Mouse (Mus musculus): ENCODE measurements around the gene Runx2. TPM values are rescaled to one million over a fixed set of nuclear protein-coding genes. Genes with fewer than 3 reads are reported as not detected.

Runx2 gene
- polyA plus RNA-seq, 1 experiment from 2014 or later: 0.52 TPM

DNA sequence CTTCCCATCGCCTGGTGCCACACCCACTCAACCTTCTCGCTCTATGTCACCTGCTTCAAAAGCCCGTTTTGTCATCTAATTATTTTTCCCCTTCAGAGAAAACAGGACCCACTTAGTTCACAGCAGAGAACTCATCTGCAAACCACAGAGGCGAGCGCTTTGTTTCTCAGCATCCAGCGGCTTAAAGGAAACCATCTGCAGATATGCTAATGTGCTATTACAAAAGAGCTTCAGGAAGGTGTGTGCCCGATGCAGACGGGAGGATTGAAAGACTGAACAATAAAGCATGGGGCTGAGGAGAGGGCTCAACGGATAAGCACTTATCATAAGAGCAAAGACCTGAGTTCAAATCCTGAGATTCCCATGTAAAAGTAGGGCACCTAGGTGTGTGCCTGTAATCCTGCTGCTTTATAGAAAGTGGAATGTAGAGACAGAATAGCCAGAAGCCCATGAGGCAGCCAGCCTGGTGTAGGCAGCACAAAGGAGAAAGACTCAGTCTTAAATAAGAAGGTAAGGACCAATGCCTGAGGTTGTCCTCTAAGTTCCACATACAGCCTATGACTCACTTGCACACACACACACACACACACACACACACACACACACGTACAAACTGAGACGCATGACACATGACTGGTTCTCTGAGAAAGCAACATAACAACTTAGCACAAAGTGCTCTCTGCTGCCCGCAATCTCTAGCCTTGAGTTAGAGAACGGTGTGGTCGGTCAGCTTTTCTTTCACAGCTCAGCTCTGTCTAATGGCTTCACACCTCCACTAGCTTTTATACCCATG lies 111.9 kb downstream of the Runx2 start:
- Histone ChIP-seq H3K27me3 (replicated peaks) (no peaks in the 10 kb centered on the region), H3K4me2 (replicated peaks) (no peak overlapping the region), H3K9me3 (no peaks in the 10 kb centered on the region), H3K4me1 (no peaks in the 10 kb centered on the region), H3K9ac (no peak overlapping the region), H3K27ac (no peak overlapping the region), H3K4me3 (no peak overlapping the region), H3K36me3 (no peaks in the 10 kb centered on the region)
- no peak for ATAC-seq (ENCODE audit: low FRiP score, low read depth)
- 57% methylated on average over 14 of the region's 14 CpGs for WGBS

DNA sequence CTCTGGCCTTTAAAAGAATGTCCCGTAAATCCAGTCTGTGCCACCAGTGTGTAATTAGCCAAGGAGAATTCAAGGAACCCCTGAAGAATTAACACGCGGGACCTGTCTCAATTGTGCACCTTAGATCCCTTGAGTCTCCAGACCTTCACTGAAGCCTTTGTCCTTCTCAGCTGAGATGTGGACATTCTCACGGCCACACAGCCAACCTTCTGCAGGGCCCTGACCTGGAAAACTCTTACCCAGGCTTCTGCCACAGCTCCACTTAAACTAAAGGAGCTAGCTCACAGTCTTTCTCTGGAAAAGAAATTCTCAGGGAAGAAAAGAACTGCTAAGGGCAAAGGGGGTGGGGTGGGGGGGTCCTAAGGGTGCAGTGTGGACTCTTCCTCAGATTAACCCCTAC lies 113.1 kb downstream of the Runx2 start:
- Histone ChIP-seq H3K9ac (no peak overlapping the region), H3K4me3 (no peak overlapping the region), H3K9me3 (no peaks in the 10 kb centered on the region), H3K27me3 (replicated peaks) (no peaks in the 10 kb centered on the region), H3K4me2 (replicated peaks) (no peak overlapping the region), H3K27ac (no peak overlapping the region), H3K36me3 (no peaks in the 10 kb centered on the region), H3K4me1 (no peaks in the 10 kb centered on the region)
- ATAC-seq (ENCODE audit: low FRiP score, low read depth): no peak
- WGBS: 87% methylated on average over 4 of the region's 4 CpGs

DNA sequence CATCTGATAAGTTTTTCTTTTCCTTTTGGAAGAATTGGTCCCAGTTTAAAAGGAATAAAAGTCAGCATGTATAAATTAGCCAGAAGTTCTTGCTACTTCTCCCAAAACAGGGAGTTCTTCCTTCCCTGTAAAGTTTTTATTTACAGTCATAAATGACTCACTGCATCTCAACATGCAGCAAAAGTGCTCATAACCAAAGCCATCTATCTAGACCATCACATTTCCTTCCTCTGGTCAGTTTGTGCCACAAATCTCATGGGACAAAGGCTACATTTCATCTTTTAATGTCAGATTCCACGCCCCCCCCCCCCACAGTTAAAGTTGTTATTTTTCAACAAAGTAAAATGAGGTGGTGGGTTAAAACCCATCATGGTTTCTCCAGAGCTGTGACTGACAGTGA lies 114.3 kb downstream of the Runx2 start:
- 71% methylated on average over 1 of the region's 1 CpGs for WGBS

DNA sequence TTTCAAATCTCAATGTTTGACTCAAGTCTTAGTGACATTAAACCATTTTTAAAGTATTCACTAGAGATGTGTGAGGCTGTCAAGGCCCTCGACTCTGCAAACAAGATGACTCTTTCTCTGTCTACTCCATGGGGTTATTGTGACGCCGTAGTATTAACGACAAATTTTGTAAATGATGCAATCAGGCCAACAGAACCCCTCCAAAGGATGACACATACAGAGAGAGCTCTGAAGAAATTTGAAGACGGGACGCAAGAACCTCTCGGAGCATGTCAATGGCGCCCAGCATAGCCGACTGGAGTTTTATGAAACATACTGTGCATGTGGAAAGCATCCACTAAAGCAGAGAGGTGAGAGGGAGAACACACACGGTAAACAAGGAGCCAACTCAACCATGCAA lies 117.5 kb downstream of the Runx2 start:
- H3K27ac ChIP-seq: no peak overlapping the region
- 90% methylated on average over 10 of the region's 10 CpGs for WGBS

More for the DNA sequence above, 114.3 kb downstream of the Runx2 start:
- Histone ChIP-seq H3K9me3 (no peaks in the 10 kb centered on the region), H3K9ac (no peak overlapping the region), H3K27me3 (replicated peaks) (no peaks in the 10 kb centered on the region), H3K4me2 (replicated peaks) (no peak overlapping the region), H3K36me3 (no peaks in the 10 kb centered on the region), H3K27ac (no peak overlapping the region), H3K4me1 (no peaks in the 10 kb centered on the region), H3K4me3 (no peak overlapping the region)
- no peak for ATAC-seq (ENCODE audit: low FRiP score, low read depth)

DNA sequence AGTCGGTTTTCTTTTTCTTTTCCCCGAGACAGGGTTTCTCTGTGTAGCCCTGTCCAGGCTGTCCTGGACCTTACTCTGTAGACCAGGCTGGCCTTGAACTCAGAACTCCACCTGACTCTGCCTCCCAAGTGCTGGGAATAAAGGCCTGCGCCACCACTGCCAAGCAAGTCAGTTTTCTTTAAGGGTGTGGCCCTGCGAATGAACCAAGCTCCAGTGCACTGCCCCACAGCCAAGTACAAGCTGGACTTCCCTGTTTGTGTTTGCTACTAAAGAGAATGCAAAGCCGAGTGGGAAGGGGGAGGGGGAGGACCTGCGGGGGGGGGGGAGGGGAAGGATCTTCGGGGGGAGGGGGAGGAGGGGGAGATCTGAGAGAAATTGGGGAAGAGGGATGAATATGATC lies 121.0 kb downstream of the Runx2 start:
- no peaks in the 10 kb centered on the region for H3K4me1 ChIP-seq
- WGBS: 76% methylated on average over 7 of the region's 7 CpGs
- ATAC-seq (ENCODE audit: low FRiP score, low read depth): no peak
- H3K9me3 ChIP-seq: no peaks in the 10 kb centered on the region
- H3K9ac ChIP-seq: no peak overlapping the region
- no peak overlapping the region for H3K27ac ChIP-seq
- no peaks in the 10 kb centered on the region for H3K36me3 ChIP-seq
- H3K4me2 ChIP-seq (replicated peaks): no peak overlapping the region
- no peak overlapping the region for H3K4me3 ChIP-seq
- no peaks in the 10 kb centered on the region for H3K27me3 ChIP-seq (replicated peaks)

More for the DNA sequence above, 117.5 kb downstream of the Runx2 start:
- H3K4me1 ChIP-seq: no peaks in the 10 kb centered on the region
- H3K9ac ChIP-seq: no peak overlapping the region
- H3K9me3 ChIP-seq: no peaks in the 10 kb centered on the region
- no peak overlapping the region for H3K4me3 ChIP-seq
- H3K27me3 ChIP-seq (replicated peaks): no peaks in the 10 kb centered on the region
- H3K4me2 ChIP-seq (replicated peaks): no peak overlapping the region
- no peak for ATAC-seq (ENCODE audit: low FRiP score, low read depth)
- no peaks in the 10 kb centered on the region for H3K36me3 ChIP-seq

DNA sequence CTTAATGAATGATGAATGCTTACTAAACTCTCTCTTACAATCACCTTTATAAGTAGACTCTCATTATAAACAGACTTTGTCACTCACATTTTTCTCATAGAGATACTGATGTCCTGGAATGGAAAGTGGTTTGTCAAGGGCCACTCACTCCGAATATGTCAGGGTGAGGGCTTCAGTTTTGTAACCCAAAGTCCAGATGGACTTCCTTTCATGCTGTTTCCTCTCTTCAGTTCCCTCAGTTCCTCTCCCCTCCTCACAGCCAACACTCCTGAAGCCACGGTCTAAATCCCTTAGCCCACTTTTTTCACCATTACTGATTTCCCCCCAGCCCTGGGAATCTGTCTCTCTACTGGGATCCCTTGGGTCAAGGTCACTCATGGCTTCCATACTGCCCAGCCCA lies 123.1 kb downstream of the Runx2 start:
- Histone ChIP-seq H3K4me3 (no peak overlapping the region), H3K4me2 (replicated peaks) (no peak overlapping the region), H3K36me3 (no peaks in the 10 kb centered on the region), H3K9ac (no peak overlapping the region), H3K9me3 (no peaks in the 10 kb centered on the region), H3K27me3 (replicated peaks) (no peaks in the 10 kb centered on the region), H3K27ac (no peak overlapping the region), H3K4me1 (no peaks in the 10 kb centered on the region)
- ATAC-seq (ENCODE audit: low FRiP score, low read depth): no peak
- 82% methylated on average over 2 of the region's 2 CpGs for WGBS

DNA sequence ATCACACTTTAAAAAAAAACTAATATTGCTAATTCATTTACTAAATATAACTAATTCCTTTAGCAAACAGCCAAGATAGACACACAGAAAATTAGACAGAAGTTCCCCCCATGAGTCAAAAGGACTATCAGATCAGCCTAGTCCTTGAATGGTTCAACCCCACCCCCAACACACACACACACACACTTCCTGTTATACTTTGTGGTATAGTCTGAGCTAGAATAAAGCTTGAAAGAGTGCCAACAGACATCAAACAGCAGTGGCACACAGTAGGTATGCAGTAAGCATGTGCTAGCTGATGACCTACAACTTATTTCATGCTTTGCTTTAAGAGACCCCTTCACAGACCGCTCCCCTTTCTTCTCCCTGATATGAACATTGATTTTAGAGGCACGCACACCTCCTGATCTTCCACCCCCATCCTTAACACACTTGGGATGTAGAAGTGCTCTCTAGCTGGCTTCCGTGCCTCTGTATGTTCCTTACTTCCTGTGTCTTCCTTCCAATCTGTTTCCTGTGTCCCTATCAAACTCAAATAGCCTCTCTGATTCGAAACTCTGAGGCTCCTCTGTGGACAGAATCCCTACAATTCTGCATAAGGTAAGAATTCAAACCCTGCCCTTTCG lies 124.1 kb downstream of the Runx2 start:
- 85% methylated on average over 5 of the region's 5 CpGs for WGBS
- no peaks in the 10 kb centered on the region for H3K27me3 ChIP-seq (replicated peaks)

DNA sequence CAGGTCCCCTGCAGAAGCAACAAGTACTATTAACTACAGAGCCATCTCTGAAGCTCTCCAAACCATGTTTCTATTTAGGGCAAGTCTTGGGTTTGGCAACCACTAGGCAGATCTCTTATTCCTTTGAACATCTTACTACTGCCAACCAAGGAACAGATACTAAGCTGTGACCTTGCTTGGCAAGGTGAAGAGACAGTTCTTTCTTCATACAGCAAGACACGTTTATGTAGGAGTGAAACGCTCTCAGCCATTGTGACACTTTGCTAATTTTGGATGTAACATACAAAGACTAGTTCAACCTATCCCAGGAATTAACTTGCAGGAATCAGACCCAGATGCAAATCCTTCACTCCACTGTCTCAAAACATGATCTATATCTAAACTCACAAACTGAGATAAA lies 126.3 kb downstream of the Runx2 start:
- H3K9me3 ChIP-seq: no peaks in the 10 kb centered on the region
- no peak overlapping the region for H3K27ac ChIP-seq
- H3K4me1 ChIP-seq: peaks cover 3% of the 10 kb centered on the region; the same call in 1 of the 2 replicates
- no peak overlapping the region for H3K9ac ChIP-seq
- H3K4me3 ChIP-seq: no peak overlapping the region
- no peaks in the 10 kb centered on the region for H3K27me3 ChIP-seq (replicated peaks)
- H3K4me2 ChIP-seq (replicated peaks): no peak overlapping the region
- ATAC-seq (ENCODE audit: low FRiP score, low read depth): no peak
- no peaks in the 10 kb centered on the region for H3K36me3 ChIP-seq
- WGBS: 87% methylated on average over 2 of the region's 2 CpGs

More for the DNA sequence above, 124.1 kb downstream of the Runx2 start:
- Histone ChIP-seq H3K9me3 (no peaks in the 10 kb centered on the region), H3K4me2 (replicated peaks) (no peak overlapping the region), H3K36me3 (no peaks in the 10 kb centered on the region), H3K9ac (no peak overlapping the region), H3K27ac (no peak overlapping the region), H3K4me1 (peaks cover 2% of the 10 kb centered on the region; the same call in 1 of the 2 replicates), H3K4me3 (no peak overlapping the region)
- ATAC-seq (ENCODE audit: low FRiP score, low read depth): no peak

DNA sequence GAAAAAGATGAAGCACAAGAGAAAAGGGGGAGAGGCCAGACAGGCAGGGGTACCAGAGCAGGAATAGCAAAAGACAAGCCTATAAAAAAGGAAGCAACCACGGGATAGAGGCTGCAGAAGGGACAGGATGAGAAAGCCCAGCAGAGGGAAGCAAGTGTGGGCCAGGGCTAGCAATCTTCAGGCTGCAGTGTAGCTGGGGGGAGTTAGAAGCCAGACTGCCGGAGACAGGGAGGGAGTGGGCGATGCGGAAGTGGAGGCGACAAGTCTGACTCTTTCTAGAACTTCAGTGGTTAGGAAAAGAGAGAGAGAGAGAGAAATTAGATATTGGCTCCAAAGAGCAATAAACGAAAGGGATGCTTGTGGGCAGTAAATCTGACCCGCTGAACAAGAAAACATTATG lies 129.1 kb downstream of the Runx2 start:
- 28% methylated on average over 7 of the region's 7 CpGs for whole genome bisulfite sequencing
- Histone ChIP-seq H3K4me3 (no peak overlapping the region), H3K4me1 (peaks cover 3% of the 10 kb centered on the region; the same call in 1 of the 2 replicates), H3K36me3 (no peaks in the 10 kb centered on the region), H3K9ac (no peak overlapping the region), H3K4me2 (replicated peaks) (no peak overlapping the region), H3K9me3 (no peaks in the 10 kb centered on the region), H3K27ac (no peak overlapping the region), H3K27me3 (replicated peaks) (no peaks in the 10 kb centered on the region)
- no peak for ATAC-seq (ENCODE audit: low FRiP score, low read depth)

DNA sequence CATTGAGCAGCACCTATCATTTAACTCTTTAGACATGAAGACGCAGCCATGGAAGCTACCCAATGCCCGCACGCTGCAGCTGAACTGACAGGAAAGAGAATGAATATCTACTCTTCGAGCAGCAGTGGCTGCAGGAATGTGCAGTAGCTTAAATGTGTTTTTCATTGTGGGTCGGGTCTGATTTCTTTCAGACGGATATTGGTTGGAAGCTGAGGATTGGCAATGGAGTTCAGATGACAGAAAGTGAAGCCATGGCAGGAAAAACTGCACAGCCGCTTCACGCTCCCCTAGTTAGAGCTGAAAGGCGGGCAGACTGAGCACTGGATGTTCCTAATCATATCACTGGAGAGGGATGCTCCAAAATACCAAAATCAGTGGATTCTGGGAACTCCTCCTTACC lies 131.6 kb downstream of the Runx2 start:
- Histone ChIP-seq H3K4me2 (replicated peaks) (no peak overlapping the region), H3K27me3 (replicated peaks) (no peaks in the 10 kb centered on the region), H3K9me3 (0 out of 2 replicates have a peak, but pooled peaks cover 6% of the 10 kb centered on the region), H3K9ac (no peak overlapping the region), H3K4me1 (peaks cover 3% of the 10 kb centered on the region; the same call in 1 of the 2 replicates), H3K27ac (no peak overlapping the region), H3K4me3 (no peak overlapping the region), H3K36me3 (no peaks in the 10 kb centered on the region)
- ATAC-seq (ENCODE audit: low FRiP score, low read depth): no peak
- 91% methylated on average over 9 of the region's 9 CpGs for WGBS

DNA sequence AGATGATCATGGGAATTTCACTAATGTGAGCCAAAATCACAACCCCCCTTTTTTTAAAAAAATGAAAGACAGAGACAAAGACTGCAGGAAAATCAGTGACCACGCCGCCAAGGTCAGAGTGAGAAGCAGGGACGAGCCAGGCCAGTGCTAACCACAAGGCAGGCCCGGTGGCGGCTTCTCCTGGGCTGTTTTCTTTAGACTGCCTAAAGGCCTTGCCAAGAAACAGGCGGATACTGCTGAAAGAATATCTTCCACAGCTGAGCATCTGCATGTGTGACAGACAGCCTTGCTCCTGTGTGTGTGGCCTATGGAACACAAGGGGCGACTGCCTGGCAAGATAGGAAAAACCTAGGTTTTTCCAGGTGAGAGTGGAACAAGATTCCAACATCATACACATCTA lies 136.8 kb downstream of the Runx2 start:
- 0 out of 2 replicates have a peak, but pooled peaks cover 4% of the 10 kb centered on the region for H3K4me1 ChIP-seq
- H3K4me2 ChIP-seq (replicated peaks): no peak overlapping the region
- no peak overlapping the region for H3K9ac ChIP-seq
- 78% methylated on average over 7 of the region's 7 CpGs for WGBS
- H3K4me3 ChIP-seq: no peak overlapping the region
- no peaks in the 10 kb centered on the region for H3K36me3 ChIP-seq
- ATAC-seq (ENCODE audit: low FRiP score, low read depth): no peak
- no peaks in the 10 kb centered on the region for H3K27me3 ChIP-seq (replicated peaks)
- H3K9me3 ChIP-seq: 0 out of 2 replicates have a peak, but pooled peaks cover 6% of the 10 kb centered on the region
- no peak overlapping the region for H3K27ac ChIP-seq

DNA sequence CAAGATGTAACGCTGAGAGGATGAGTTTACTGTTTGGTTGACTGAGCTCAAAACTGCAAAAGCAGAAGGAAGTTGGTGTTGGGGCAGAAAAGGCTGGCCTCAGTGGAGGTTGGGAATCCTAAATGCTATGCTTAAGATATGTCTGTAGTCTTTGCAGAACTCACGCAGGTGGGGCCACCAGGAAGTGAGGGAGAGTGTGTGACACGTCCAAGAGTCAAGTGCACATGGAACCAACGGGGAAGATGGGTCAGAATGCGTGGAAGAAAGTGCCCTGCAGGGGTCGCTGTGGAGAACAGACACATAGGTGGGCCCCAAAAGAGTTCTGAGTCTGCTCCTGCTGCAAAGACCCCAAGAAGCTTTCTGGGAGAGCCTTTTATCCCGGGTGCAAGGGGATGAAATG lies 141.8 kb downstream of the Runx2 start:
- ATAC-seq (ENCODE audit: low FRiP score, low read depth): no peak
- no peak overlapping the region for H3K9ac ChIP-seq
- no peaks in the 10 kb centered on the region for H3K27me3 ChIP-seq (replicated peaks)
- H3K36me3 ChIP-seq: no peaks in the 10 kb centered on the region
- WGBS: 66% methylated on average over 7 of the region's 7 CpGs
- H3K27ac ChIP-seq: no peak overlapping the region
- 0 out of 2 replicates have a peak, but pooled peaks cover 4% of the 10 kb centered on the region for H3K4me1 ChIP-seq
- H3K4me3 ChIP-seq: no peak overlapping the region
- no peaks in the 10 kb centered on the region for H3K9me3 ChIP-seq
- H3K4me2 ChIP-seq (replicated peaks): no peak overlapping the region
